Mouse (Mus musculus): Measurements from ENCODE around the gene Dst.

GRCm38 (mm10) chr1:34182406-34183249 is 274.6 kb downstream of the Dst start:
- TF ChIP-seq POLR2A (IDR thresholded peaks at IDR 0.05; ENCODE audit: insufficient read length, low read depth) (no peak), E2F4 (IDR thresholded peaks at IDR 0.05; ENCODE audit: insufficient read depth) (no peak), TCF12 (IDR thresholded peaks at IDR 0.05; ENCODE audit: insufficient read depth, poor library complexity, severe bottlenecking) (no peak), MYOG (IDR thresholded peaks at IDR 0.05; ENCODE audit: control insufficient read depth in 1 of 3, insufficient read depth in 1 of 3, insufficient read length in 2 of 3, low read depth in 2 of 3) (peak in 1 of 3 experiments; percentile 9), USF1 (IDR thresholded peaks at IDR 0.05; ENCODE audit: low read depth) (no peak), MAX (IDR thresholded peaks at IDR 0.05; ENCODE audit: low read depth) (no peak)

Measured in myocyte (in vitro differentiated cells).